Mouse (Mus musculus) spleen, adult 2 months (tissue): ENCODE data around the gene Etl4. TPM values are rescaled to one million over a fixed set of nuclear protein-coding genes. Genes with fewer than 3 reads are reported as not detected.

Source experiments
- DNase-seq, 2 experiments: peaks; one replicate each; pipeline versions ENCODE4 v3.0.0 to v3.0.0-alpha.2; 2012 to 2021; ENCODE audit warnings: low spot score in 2 of 2, low read depth in 1 of 2
- H3K27ac ChIP-seq: fragments of 200-500 bp; 2 replicates; pipeline ENCODE4 v1.5.1; 2012; ENCODE audit warnings: low read length, inconsistent platforms; ENCODE audit not compliant: insufficient read depth
- H3K27me3 ChIP-seq: fragments of 200-500 bp; 2 replicates; pipeline ENCODE4 v1.6.1; 2012; ENCODE audit warnings: mild to moderate bottlenecking, moderate library complexity, low read length, inconsistent platforms; ENCODE audit not compliant: control insufficient read depth, insufficient read depth
- H3K36me3 ChIP-seq: fragments of 200-500 bp; 2 replicates; pipeline ENCODE4 v1.6.1; 2012; ENCODE audit warnings: mild to moderate bottlenecking, low read length, inconsistent platforms; ENCODE audit not compliant: control insufficient read depth, insufficient read depth
- H3K4me1 ChIP-seq: fragments of 200-500 bp; 2 replicates; pipeline ENCODE4 v1.6.1; 2011; ENCODE audit warnings: inconsistent platforms; ENCODE audit not compliant: control insufficient read depth, insufficient read depth, insufficient read length
- H3K4me3 ChIP-seq: fragments of 200-500 bp; 2 replicates; pipeline ENCODE4 v1.5.1; 2011; ENCODE audit warnings: mild to moderate bottlenecking, inconsistent platforms; ENCODE audit not compliant: insufficient read depth, insufficient read length; ENCODE audit errors: extremely low read depth
- CTCF ChIP-seq: fragments of 200-500 bp; IDR thresholded peaks from 2 replicates; pipeline ENCODE4 v1.5.1; 2011; ENCODE audit warnings: mild to moderate bottlenecking, inconsistent platforms; ENCODE audit not compliant: insufficient read depth, insufficient read length, insufficient replicate concordance; ENCODE audit errors: extremely low read depth
- POLR2A ChIP-seq: fragments of 200-500 bp; IDR thresholded peaks from 2 replicates; pipeline ENCODE4 v1.6.1; 2011; ENCODE audit warnings: low read depth, low read length, inconsistent platforms
- WGBS: fragments of 180-500 bp; shearing (Covaris S2); methylation state at CpG from one replicate; pipeline ENCODE4 v1.1.7; 2018; 5-methylcytosine and 5-hydroxymethylcytosine counted together
- polyA plus RNA-seq: library from polyadenylated mRNA; depleted of rRNA; stranded (reverse); fragments of >200 nt; gene quantifications from 2 replicates; pipeline ENCODE4 v1.2.3, GENCODE M21; 2012

The Etl4 gene
- polyA plus RNA-seq, 1 experiment, result 5.3 TPM

- H3K4me1 ChIP-seq, result no peaks in the 10 kb centered on the region
- WGBS, result 90% methylated on average over 2 of the region's 2 CpGs
Measured at GRCm38 (mm10) chr2:20433656-20434055, 524.1 kb downstream of the Etl4 start.

GRCm38 (mm10) chr2:20435530-20435929 lies 526.0 kb downstream of the Etl4 start:
- WGBS, result 91% methylated on average over 4 of the region's 4 CpGs
- Histone ChIP-seq H3K36me3 (no peaks in the 10 kb centered on the region), H3K27me3 (no peaks in the 10 kb centered on the region), H3K27ac (no peak overlapping the region), H3K4me1 (no peaks in the 10 kb centered on the region), H3K4me3 (no peak overlapping the region)
- TF ChIP-seq CTCF (no peak), POLR2A (no peak)
- DNase-seq, result no peak

More at GRCm38 (mm10) chr2:20433656-20434055, 524.1 kb downstream of the Etl4 start:
- H3K4me3 ChIP-seq, result no peak overlapping the region
- DNase-seq, result no peak
- no peak for TF ChIP-seq CTCF
- TF ChIP-seq POLR2A, result no peak
- no peaks in the 10 kb centered on the region for H3K36me3 ChIP-seq
- H3K27me3 ChIP-seq, result no peaks in the 10 kb centered on the region
- H3K27ac ChIP-seq, result no peak overlapping the region

- 89% methylated on average over 2 of the region's 2 CpGs for WGBS
- no peak overlapping the region for H3K27ac ChIP-seq
- no peaks in the 10 kb centered on the region for H3K36me3 ChIP-seq
- H3K27me3 ChIP-seq, result no peaks in the 10 kb centered on the region
- H3K4me3 ChIP-seq, result no peak overlapping the region
- TF ChIP-seq POLR2A, result no peak
- no peak for TF ChIP-seq CTCF
- no peak for DNase-seq
- H3K4me1 ChIP-seq, result no peaks in the 10 kb centered on the region
Measured at GRCm38 (mm10) chr2:20442731-20443130, 533.2 kb downstream of the Etl4 start.

GRCm38 (mm10) chr2:20443671-20444440 lies 534.3 kb downstream of the Etl4 start:
- H3K36me3 ChIP-seq, result no peaks in the 10 kb centered on the region
- H3K27ac ChIP-seq, result no peak overlapping the region
- H3K4me3 ChIP-seq, result no peak overlapping the region
- H3K27me3 ChIP-seq, result no peaks in the 10 kb centered on the region
- DNase-seq, result no peak
- no peaks in the 10 kb centered on the region for H3K4me1 ChIP-seq
- 71% methylated on average over 10 of the region's 10 CpGs for WGBS
- TF ChIP-seq POLR2A, result no peak
- TF ChIP-seq CTCF, result no peak

GRCm38 (mm10) chr2:20445156-20446155 lies 535.9 kb downstream of the Etl4 start:
- DNase-seq, result no peak
- 33% methylated on average over 17 of the region's 17 CpGs for WGBS
- Histone ChIP-seq H3K27ac (no peak overlapping the region), H3K4me1 (no peaks in the 10 kb centered on the region), H3K27me3 (no peaks in the 10 kb centered on the region), H3K4me3 (no peak overlapping the region), H3K36me3 (no peaks in the 10 kb centered on the region)
- TF ChIP-seq POLR2A, result no peak
- no peak for TF ChIP-seq CTCF

- TF ChIP-seq CTCF (no peak), POLR2A (no peak)
- WGBS, result 77% methylated on average over 4 of the region's 4 CpGs
Measured at GRCm38 (mm10) chr2:20446180-20446579, 536.6 kb downstream of the Etl4 start.

More at GRCm38 (mm10) chr2:20446180-20446579, 536.6 kb downstream of the Etl4 start:
- Histone ChIP-seq H3K27me3 (no peaks in the 10 kb centered on the region), H3K36me3 (no peaks in the 10 kb centered on the region), H3K27ac (no peak overlapping the region), H3K4me1 (no peaks in the 10 kb centered on the region), H3K4me3 (no peak overlapping the region)
- no peak for DNase-seq
